Mouse (Mus musculus): ENCODE data around the gene Cd82. TPM values are rescaled to one million over a fixed set of nuclear protein-coding genes. Genes with fewer than 3 reads are reported as not detected.

Gene Cd82
- polyA plus RNA-seq, 1 experiment from 2014 or later: 8.8 TPM

Small RNA genes lying within 50 kb of the gene (microRNA-seq; reads per million reads assigned to microRNA genes)
- gene Mir7001: not detected

Other genes with a start within 250 kb of the Cd82 start
- 24.6 and 34.1 TPM in 2 replicates for gene Tspan18, start 128.6 kb downstream of the Cd82 start, polyA plus RNA-seq (2016; fragmentation: Nextera tagmentation; extraction: Ambion mirVana)
- gene Gm10803, start 97.4 kb upstream of the Cd82 start, polyA plus RNA-seq (2016; fragmentation: Nextera tagmentation; extraction: Ambion mirVana): not detected in 2 replicates
- gene Alx4, start 179.2 kb upstream of the Cd82 start, polyA plus RNA-seq (2016; fragmentation: Nextera tagmentation; extraction: Ambion mirVana): 4.2 and 5.7 TPM in 2 replicates